In genomic region chr10:117042295-117042694, GRCm38 (mm10) we compare ENCODE assay signal across 30 mouse cellular contexts. TPM values are rescaled to one million over a fixed set of nuclear protein-coding genes. Genes with fewer than 3 reads are reported as not detected.
DNase-seq lines count a peak whose midpoint lies in the region; ATAC-seq and TF ChIP-seq lines count a peak whose summit lies in the region.
"Had no signal": no experiment of that assay in that cellular context is flagged by ENCODE, and none has a peak within 500 bp of the region (broad histone marks: within the 10 kb centered on the region; RNA-seq: fewer than 3 reads in every experiment).

No protein-coding gene starts in this region.

- H3K27ac ChIP-seq in heart, embryonic 10.5 days, result peak overlapping the region; percentile 88
- peak overlapping the region; percentile 93 for H3K27ac ChIP-seq in heart, postnatal 0 days (ENCODE audit: low read depth)
- H3K27ac ChIP-seq in cerebellum, adult 2 months (ENCODE audit: insufficient read depth, low read length), result no peak overlapping the region
- H3K27ac ChIP-seq: embryonic facial prominence, embryonic 10.5 days; forebrain, embryonic 12.5 days; kidney, embryonic 15.5 days; limb, embryonic 13.5 days; liver, embryonic 13.5 days; stomach, embryonic 15.5 days had no signal

- H3K9me3 ChIP-seq in megakaryocyte, embryonic 14.5 days, result peaks cover 6% of the 10 kb centered on the region
- H3K9me3 ChIP-seq in heart, embryonic 10.5 days, result no peaks in the 10 kb centered on the region
- H3K9me3 ChIP-seq in heart, postnatal 0 days (replicated peaks; ENCODE audit: control insufficient read depth, low read length), result no peaks in the 10 kb centered on the region
- H3K9me3 ChIP-seq: embryonic facial prominence, embryonic 10.5 days; forebrain, embryonic 12.5 days; kidney, embryonic 15.5 days; limb, embryonic 13.5 days; liver, embryonic 13.5 days; stomach, embryonic 15.5 days had no signal

- peaks cover 36% of the 10 kb centered on the region for H3K4me1 ChIP-seq in megakaryocyte, embryonic 14.5 days
- H3K4me1 ChIP-seq in heart, embryonic 10.5 days, result peaks cover 45% of the 10 kb centered on the region
- peaks cover 16% of the 10 kb centered on the region; the same call in 1 of the 2 replicates for H3K4me1 ChIP-seq in heart, postnatal 0 days (ENCODE audit: control insufficient read depth, insufficient read depth)
- H3K4me1 ChIP-seq in cerebellum, adult 2 months (ENCODE audit: control insufficient read depth, insufficient read depth, low read length), result peaks cover 6% of the 10 kb centered on the region; the same call in 1 of the 2 replicates

- no peak for TF ChIP-seq CTCF in heart, postnatal 0 days (IDR thresholded peaks at IDR 0.05; ENCODE audit: low read depth)
- no peak for TF ChIP-seq CTCF in cerebellum, adult 2 months (IDR thresholded peaks at IDR 0.05; ENCODE audit: borderline replicate concordance, insufficient read depth, low read depth, low read length)

- peaks cover 6% of the 10 kb centered on the region for H3K27me3 ChIP-seq in megakaryocyte, embryonic 14.5 days (replicated peaks)
- H3K27me3 ChIP-seq in heart, embryonic 10.5 days (ENCODE audit: insufficient read depth, poor library complexity, severe bottlenecking), result no peaks in the 10 kb centered on the region
- no peaks in the 10 kb centered on the region for H3K27me3 ChIP-seq in heart, postnatal 0 days (ENCODE audit: control insufficient read depth, insufficient read depth, low read length)
- H3K27me3 ChIP-seq in cerebellum, adult 2 months (ENCODE audit: control insufficient read depth, insufficient read depth, low read length), result no peaks in the 10 kb centered on the region
- H3K27me3 ChIP-seq: forebrain, embryonic 12.5 days; stomach, embryonic 15.5 days had no signal

- 24% methylated on average over 14 of the region's 14 CpGs for WGBS in heart, embryonic 10.5 days
- 15% methylated on average over 14 of the region's 14 CpGs for WGBS in heart, postnatal 0 days
- WGBS in cerebellum, adult 2 months, result 89% methylated on average over 14 of the region's 14 CpGs

- H3K4me3 ChIP-seq in megakaryocyte, embryonic 14.5 days (replicated peaks), result peak overlapping the region; percentile 77
- peak overlapping the region; percentile 29; the same call in 1 of the 2 replicates for H3K4me3 ChIP-seq in heart, embryonic 10.5 days
- H3K4me3 ChIP-seq in heart, postnatal 0 days (ENCODE audit: low read depth, low read length), result no peak overlapping the region
- no peak overlapping the region for H3K4me3 ChIP-seq in cerebellum, adult 2 months (replicated peaks; ENCODE audit: insufficient read depth, low read depth, low read length)
- H3K4me3 ChIP-seq: embryonic facial prominence, embryonic 10.5 days; forebrain, embryonic 12.5 days; kidney, embryonic 15.5 days; limb, embryonic 13.5 days; liver, embryonic 13.5 days; myocyte; stomach, embryonic 15.5 days had no signal

- TF ChIP-seq EP300 in heart, postnatal 0 days (IDR thresholded peaks at IDR 0.05; ENCODE audit: low read depth), result peak; percentile 94

- peak; percentile 94 for DNase-seq in heart, embryonic 10.5 days (ENCODE audit: low spot score)
- DNase-seq in heart, postnatal 0 days (ENCODE audit: low spot score), result peak; percentile 96
- DNase-seq in gastrocnemius, adult 8-10 months (ENCODE audit: low spot score in 2 of 2), result no peak
- DNase-seq in cerebellum, adult 2 months, result no peak
- DNase-seq in retina, postnatal 1 day, result no peak
- DNase-seq: adrenal gland, postnatal 25 days; cerebellum, adult 8-10 months; gastrocnemius, postnatal 10 days; kidney, postnatal 4 days; liver, embryonic 13.5 days; midbrain, embryonic 14.5 days; right cerebral cortex, postnatal 14 days; thymus, adult 18-20 months; thymus, postnatal 4 days had no signal

- no peaks in the 10 kb centered on the region for H3K36me3 ChIP-seq in megakaryocyte, embryonic 14.5 days (replicated peaks; ENCODE audit: low read length)
- no peaks in the 10 kb centered on the region for H3K36me3 ChIP-seq in heart, embryonic 10.5 days
- no peaks in the 10 kb centered on the region for H3K36me3 ChIP-seq in heart, postnatal 0 days (replicated peaks; ENCODE audit: control insufficient read depth, insufficient read depth, low read length)
- H3K36me3 ChIP-seq: embryonic facial prominence, embryonic 10.5 days; forebrain, embryonic 12.5 days; kidney, embryonic 15.5 days; limb, embryonic 13.5 days; liver, embryonic 13.5 days; stomach, embryonic 15.5 days had no signal

- no peak for TF ChIP-seq POLR2A in cerebellum, adult 2 months (IDR thresholded peaks at IDR 0.05; ENCODE audit: borderline replicate concordance, insufficient read depth, low read length)

- peak overlapping the region; percentile 48 for H3K4me2 ChIP-seq in heart, postnatal 0 days (ENCODE audit: low read depth, low read length)
- H3K4me2 ChIP-seq: forebrain, embryonic 12.5 days; kidney, embryonic 15.5 days; limb, embryonic 13.5 days; liver, embryonic 13.5 days; stomach, embryonic 15.5 days had no signal

- ATAC-seq in megakaryocyte, adult 5-6 weeks (ENCODE audit: poor library complexity, severe bottlenecking), result no peak
- ATAC-seq in heart, postnatal 0 days (ENCODE audit: insufficient read depth, low read depth), result peak; percentile 86
- ATAC-seq: hindbrain, embryonic 16.5 days; intestine, embryonic 16.5 days had no signal

- H3K9ac ChIP-seq in heart, postnatal 0 days (replicated peaks; ENCODE audit: low read depth, low read length), result peak overlapping the region; percentile 35; the same call in 1 of the 2 replicates
- H3K9ac ChIP-seq: forebrain, embryonic 12.5 days; kidney, embryonic 15.5 days; limb, embryonic 13.5 days; liver, embryonic 13.5 days; stomach, embryonic 15.5 days had no signal

RNA-seq across cellular contexts. Expression of gene Lrrc10, which starts 2.8 kb away (rescaled TPM):
- not detected in 2 replicates for polyA plus RNA-seq in megakaryocyte, embryonic 14.5 days (2012; ENCODE audit: insufficient read depth, low replicate concordance)
- total RNA-seq in megakaryocyte, adult 5-6 weeks (2015), result not detected in 2 replicates
- total RNA-seq in megakaryocyte, adult 5-6 weeks (2017), result not detected in 2 replicates
- 26.7 and 49.9 TPM in 2 replicates for polyA plus RNA-seq in heart, embryonic 10.5 days (2016; fragmentation: Nextera tagmentation; extraction: Ambion mirVana)
- total RNA-seq in heart, postnatal 0 days (2014; rRNA removed; ENCODE audit: low replicate concordance), result 330 and 397 TPM in 2 replicates
- polyA plus RNA-seq in heart, postnatal 0 days (2015; fragmentation: Nextera tagmentation; extraction: Ambion mirVana), result 115 and 138 TPM in 2 replicates
- under 1 TPM in 1 of 4 experiments, not detected in 3; 0.27 TPM for total RNA-seq in gastrocnemius, adult 8-10 months (2022)
- polyA plus RNA-seq in cerebellum, adult 2 months (2012; rRNA removed), result 0.16 TPM in 1 of 2 replicates, not detected in the other
- total RNA-seq: adrenal gland, postnatal 25 days; common myeloid progenitor, adult 5-6 weeks; gastrocnemius, postnatal 10 days; hematopoietic stem cell, adult 5-6 weeks; left cerebral cortex, postnatal 14 days; megakaryocyte progenitor cell, adult 5-6 weeks had no signal
- polyA plus RNA-seq: embryonic facial prominence, embryonic 10.5 days; forebrain, embryonic 12.5 days; hindbrain, embryonic 16.5 days; intestine, embryonic 16.5 days; kidney, embryonic 15.5 days; limb, embryonic 13.5 days; liver, embryonic 13.5 days; midbrain, embryonic 14.5 days; myocyte; neural tube, embryonic 14.5 days; spleen, adult 2 months; stomach, embryonic 15.5 days had no signal

RNA-seq across cellular contexts. Expression of gene Cct2, which starts 21.3 kb away (rescaled TPM):
- 3.6 and 19.1 TPM in 2 replicates for polyA plus RNA-seq in megakaryocyte, embryonic 14.5 days (2012; ENCODE audit: insufficient read depth, low replicate concordance)
- total RNA-seq in megakaryocyte, adult 5-6 weeks (2015), result 265 and 283 TPM in 2 replicates
- 250 and 266 TPM in 2 replicates for total RNA-seq in megakaryocyte, adult 5-6 weeks (2017)
- polyA plus RNA-seq in heart, embryonic 10.5 days (2016; fragmentation: Nextera tagmentation; extraction: Ambion mirVana), result 220 and 292 TPM in 2 replicates
- 154 and 209 TPM in 2 replicates for total RNA-seq in heart, postnatal 0 days (2014; rRNA removed; ENCODE audit: low replicate concordance)
- 121 and 129 TPM in 2 replicates for polyA plus RNA-seq in heart, postnatal 0 days (2015; fragmentation: Nextera tagmentation; extraction: Ambion mirVana)
- total RNA-seq in gastrocnemius, adult 8-10 months (2022), result 100 to 1,000 TPM; 109 to 146 (median 117) TPM
- 148 and 153 TPM in 2 replicates for polyA plus RNA-seq in cerebellum, adult 2 months (2012; rRNA removed)

RNA-seq across cellular contexts. Expression of gene Best3, which starts 56.2 kb away (rescaled TPM):
- not detected in 2 replicates for polyA plus RNA-seq in megakaryocyte, embryonic 14.5 days (2012; ENCODE audit: insufficient read depth, low replicate concordance)
- not detected in 2 replicates for total RNA-seq in megakaryocyte, adult 5-6 weeks (2015)
- total RNA-seq in megakaryocyte, adult 5-6 weeks (2017), result not detected in 2 replicates
- 0.18 and 0.20 TPM in 2 replicates for polyA plus RNA-seq in heart, embryonic 10.5 days (2016; fragmentation: Nextera tagmentation; extraction: Ambion mirVana)
- total RNA-seq in heart, postnatal 0 days (2014; rRNA removed; ENCODE audit: low replicate concordance), result 1.1 and 1.3 TPM in 2 replicates
- polyA plus RNA-seq in heart, postnatal 0 days (2015; fragmentation: Nextera tagmentation; extraction: Ambion mirVana), result 0.57 and 0.62 TPM in 2 replicates
- total RNA-seq in gastrocnemius, adult 8-10 months (2022), result 10 to 100 TPM; 20.6 to 37.3 (median 29.6) TPM
- polyA plus RNA-seq in cerebellum, adult 2 months (2012; rRNA removed), result 0.16 and 0.21 TPM in 2 replicates
- total RNA-seq: common myeloid progenitor, adult 5-6 weeks; hematopoietic stem cell, adult 5-6 weeks; megakaryocyte progenitor cell, adult 5-6 weeks had no signal
- polyA plus RNA-seq: intestine, embryonic 16.5 days had no signal

Comparison
In these comparisons a context has a peak if more than half of its experiments do, and no peak if none do; other contexts are left out.
1. H3K4me3 ChIP-seq: peak in megakaryocyte, embryonic 14.5 days (single experiment) and heart, embryonic 10.5 days (single experiment); none in heart, postnatal 0 days (single experiment) and cerebellum, adult 2 months (single experiment).
2. DNase-seq: peak in heart, embryonic 10.5 days (single experiment) and heart, postnatal 0 days (single experiment); none in gastrocnemius, adult 8-10 months (0 of 2), cerebellum, adult 2 months (0 of 2) and retina, postnatal 1 day (single experiment).
3. RNA of gene Lrrc10, which starts 2.8 kb away (polyA plus RNA-seq): 115 to 138 TPM in heart, postnatal 0 days and 26.7 to 49.9 TPM in heart, embryonic 10.5 days; 0.16 TPM in cerebellum, adult 2 months and not detected in megakaryocyte, embryonic 14.5 days; every median in the first group is over 10 times any median in the second.